Mouse (Mus musculus) embryo, embryonic 11.5 days (tissue): ENCODE data around the gene BC049715.

Source experiments
- DNase-seq: peaks from one replicate; pipeline ENCODE4 v3.0.0-alpha.2; 2012; ENCODE audit warnings: low read depth, low spot score

The BC049715 gene

GRCm38 (mm10) chr6:136808014-136808417, 19.4 kb upstream of the BC049715 start, which contains the start of gene H2afj:
H2afj (plus strand) TSS chr6:136808244.
- DNase-seq, result peak; percentile 91

GRCm38 (mm10) chr6:136808631-136809046, 18.8 kb upstream of the BC049715 start:
- DNase-seq, result no peak

- no peak for DNase-seq
Measured at GRCm38 (mm10) chr6:136809077-136809476, 18.3 kb upstream of the BC049715 start.

GRCm38 (mm10) chr6:136809673-136810072, 17.8 kb upstream of the BC049715 start:
- DNase-seq, result no peak

- no peak for DNase-seq
Measured at GRCm38 (mm10) chr6:136811196-136811595, 16.2 kb upstream of the BC049715 start.

- DNase-seq, result no peak
Measured at GRCm38 (mm10) chr6:136813117-136813516, 14.3 kb upstream of the BC049715 start.

- DNase-seq, result no peak
Measured at GRCm38 (mm10) chr6:136815381-136815780, 12.0 kb upstream of the BC049715 start.

GRCm38 (mm10) chr6:136816826-136817225, 10.6 kb upstream of the BC049715 start:
- DNase-seq, result no peak

- no peak for DNase-seq
Measured at GRCm38 (mm10) chr6:136817549-136817948, 9.9 kb upstream of the BC049715 start.

- no peak for DNase-seq
Measured at GRCm38 (mm10) chr6:136820381-136820780, 7.0 kb upstream of the BC049715 start.

- no peak for DNase-seq
Measured at GRCm38 (mm10) chr6:136821086-136821485, 6.3 kb upstream of the BC049715 start.

- no peak for DNase-seq
Measured at GRCm38 (mm10) chr6:136824987-136825386, 2.4 kb upstream of the BC049715 start.

- DNase-seq, result no peak
Measured at GRCm38 (mm10) chr6:136827116-136827515, 310 bp upstream of the BC049715 start.

GRCm38 (mm10) chr6:136827881-136828561, 595 bp downstream of the BC049715 start, which contains the start of gene Wbp11:
Wbp11 (minus strand) TSS chr6:136828233.
- peak; percentile 91 for DNase-seq

- DNase-seq, result no peak
Measured at GRCm38 (mm10) chr6:136828681-136829080, 1.3 kb downstream of the BC049715 start.

- no peak for DNase-seq
Measured at GRCm38 (mm10) chr6:136831712-136832111, 4.3 kb downstream of the BC049715 start.

- DNase-seq, result no peak
Measured at GRCm38 (mm10) chr6:136835352-136835751, 7.9 kb downstream of the BC049715 start, which contains the start of gene Smco3. Smco3 (minus strand) TSS chr6:136835452.

- DNase-seq, result no peak
Measured at GRCm38 (mm10) chr6:136837323-136837722, 9.9 kb downstream of the BC049715 start.

- DNase-seq, result no peak
Measured at GRCm38 (mm10) chr6:136844903-136845302, 17.5 kb downstream of the BC049715 start.

GRCm38 (mm10) chr6:136845706-136846480, 18.5 kb downstream of the BC049715 start:
- DNase-seq, result no peak

- no peak for DNase-seq
Measured at GRCm38 (mm10) chr6:136847267-136847666, 19.8 kb downstream of the BC049715 start.

GRCm38 (mm10) chr6:136847790-136848189, 20.4 kb downstream of the BC049715 start:
- DNase-seq, result no peak

GRCm38 (mm10) chr6:136848399-136848798, 21.0 kb downstream of the BC049715 start:
- no peak for DNase-seq
